Mouse (Mus musculus) spleen, embryonic (tissue): Measurements from ENCODE around the gene Lamb3.

Experiments
- CTCF ChIA-PET: fragments of 350-600 bp; sonication (Branson Sonifier 250); formaldehyde crosslinking; loops from one replicate; lab custom pipeline; 2022; lab: Charles Lee

Gene Lamb3

GRCm38 (mm10) chr1:193376478-193377134 lies 169.1 kb downstream of the Lamb3 start:
- CTCF ChIA-PET: interaction anchor here (0.5 to 1.3 kb wide), 4 partner anchors 13 to 250 kb away, joined by 3 to 12 read pairs (median 4); no protein-coding TSS in a partner anchor

- CTCF ChIA-PET: no interaction called here
Measured at GRCm38 (mm10) chr1:193379634-193380033, 172.1 kb downstream of the Lamb3 start.

- CTCF ChIA-PET: interaction anchor here (0.8 kb wide), 1 partner anchor 48 kb away, joined by 3 read pairs; no protein-coding TSS in a partner anchor
Measured at GRCm38 (mm10) chr1:193380877-193381276, 173.4 kb downstream of the Lamb3 start.

- CTCF ChIA-PET: interaction anchor here (0.6 to 1.2 kb wide), 3 partner anchors 19 to 223 kb away, joined by 3 to 4 read pairs (median 3); no protein-coding TSS in a partner anchor
Measured at GRCm38 (mm10) chr1:193381597-193382404, 174.3 kb downstream of the Lamb3 start.

- CTCF ChIA-PET: interaction anchor here (0.6 to 1.2 kb wide), 3 partner anchors 19 to 224 kb away, joined by 3 to 4 read pairs (median 3); no protein-coding TSS in a partner anchor
Measured at GRCm38 (mm10) chr1:193382435-193382834, 174.9 kb downstream of the Lamb3 start.

- CTCF ChIA-PET: interaction anchor here (0.6 to 1.2 kb wide), 3 partner anchors 20 to 52 kb away, joined by 3 to 4 read pairs (median 3); no protein-coding TSS in a partner anchor
Measured at GRCm38 (mm10) chr1:193382841-193383462, 175.5 kb downstream of the Lamb3 start.

- CTCF ChIA-PET: no interaction called here
Measured at GRCm38 (mm10) chr1:193386136-193386535, 178.6 kb downstream of the Lamb3 start.

GRCm38 (mm10) chr1:193387241-193387640 lies 179.7 kb downstream of the Lamb3 start:
- CTCF ChIA-PET: no interaction called here

- CTCF ChIA-PET: no interaction called here
Measured at GRCm38 (mm10) chr1:193389505-193389904, 182.0 kb downstream of the Lamb3 start.

GRCm38 (mm10) chr1:193390004-193390403 lies 182.5 kb downstream of the Lamb3 start:
- CTCF ChIA-PET: no interaction called here

- CTCF ChIA-PET: no interaction called here
Measured at GRCm38 (mm10) chr1:193392266-193392665, 184.8 kb downstream of the Lamb3 start.
